Mouse (Mus musculus) liver, postnatal 0 days (tissue): ENCODE data around the gene Fxyd5.

Experiments used
- CTCF ChIP-seq: sonication (generic); IDR thresholded peaks from 2 replicates; pipeline ENCODE4 v1.5.1; 2016; ENCODE audit warnings: antibody characterized with exemption, low read depth
- EP300 ChIP-seq: IDR thresholded peaks from 2 replicates; pipeline ENCODE4 v1.6.1; 2016; ENCODE audit warnings: antibody characterized with exemption, low read depth, mild to moderate bottlenecking

DNA sequence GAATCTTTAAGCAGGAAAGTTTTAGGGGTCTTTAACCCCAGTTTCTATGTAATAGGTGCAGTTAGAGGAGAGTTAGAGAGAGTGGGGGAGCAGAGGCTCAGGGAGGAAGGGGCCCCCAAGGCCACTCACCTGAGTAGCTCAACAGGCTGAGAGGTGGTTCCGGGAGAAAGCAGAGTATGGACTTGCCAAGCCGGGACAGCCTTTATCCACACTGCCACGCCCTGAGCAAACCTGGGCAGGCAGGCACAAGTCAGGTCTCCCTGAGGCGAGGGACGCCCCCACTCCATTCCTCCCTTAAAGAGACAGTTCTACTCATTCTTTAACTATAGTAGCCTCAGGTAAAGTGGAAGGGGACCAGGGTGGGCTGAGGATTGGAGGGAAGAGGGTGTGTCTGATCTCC, 34.2 kb upstream of the Fxyd5 start, which contains the start of gene Fxyd3:
- no peak for TF ChIP-seq CTCF
- TF ChIP-seq EP300 = no peak
